Mouse (Mus musculus) lung, postnatal 0 days (tissue): Measurements from ENCODE around the gene Pgm5.

Experiments
- CTCF ChIP-seq: IDR thresholded peaks from 2 replicates; pipeline ENCODE4 v1.5.1; 2016; ENCODE audit warnings: antibody characterized with exemption, mild to moderate bottlenecking
- EP300 ChIP-seq: IDR thresholded peaks from 2 replicates; pipeline ENCODE4 v1.6.1; 2016; ENCODE audit warnings: antibody characterized with exemption, mild to moderate bottlenecking, control low read depth

- no peak for TF ChIP-seq CTCF
- no peak for TF ChIP-seq EP300
Measured at GRCm38 (mm10) chr19:24724362-24724761, 137.3 kb downstream of the Pgm5 start.
